Mouse (Mus musculus) embryonic stem cell, embryonic (primary cell): ENCODE results near the gene Coa3.

Source experiments
- CTCF ChIA-PET, 4 experiments: fragments of 300-600 bp in 2 of 4; fragments of 350-600 bp in 2 of 4; sonication (Branson Sonifier 250); formaldehyde crosslinking; loops; one replicate each; lab custom pipeline; 2022; ENCODE audit warnings: inconsistent platforms in 2 of 4; lab: Charles Lee
- POLR2A ChIA-PET, 4 experiments: fragments of 300-600 bp in 2 of 4; fragments of 350-600 bp in 2 of 4; sonication (Branson Sonifier 250); formaldehyde crosslinking; loops; one replicate each; lab custom pipeline; 2022; ENCODE audit warnings: antibody characterized with exemption in 4 of 4, inconsistent platforms in 1 of 4; lab: Charles Lee

Coa3 gene

GRCm38 (mm10) chr11:101230061-101230511 is 48.8 kb downstream of the Coa3 start:
- ChIA-PET POLR2A (interaction anchor here in 3 of 4 experiments (0.5 to 3.2 kb wide), 22 partner anchors 10 to 1042 kb away, joined by 3 to 15 read pairs (median 4); partner anchors contain the start of genes Ramp2 (in 2 of the 3), Rpl27 (in 2 of the 3) and Plekhh3 (in 1 of the 3)), CTCF (interaction anchor here in 3 of 4 experiments (0.6 to 2.0 kb wide), 11 partner anchors 16 to 1427 kb away, joined by 3 to 8 read pairs (median 3); partner anchors contain the start of gene Tubg2 (in 1 of the 3))

GRCm38 (mm10) chr11:101229361-101229900 is 49.5 kb downstream of the Coa3 start:
- ChIA-PET CTCF (interaction anchor here in 3 of 4 experiments (0.6 to 2.0 kb wide), 8 partner anchors 18 to 627 kb away, joined by 3 to 5 read pairs (median 3); partner anchors contain the start of genes Becn1 (in 1 of the 3) and Tubg2 (in 1 of the 3)), POLR2A (interaction anchor here in 3 of 4 experiments (0.6 to 3.2 kb wide), 18 partner anchors 9 to 618 kb away, joined by 3 to 15 read pairs (median 4); partner anchors contain the start of genes Ramp2 (in 2 of the 3), Rpl27 (in 2 of the 3), Becn1 (in 1 of the 3) and Plekhh3 (in 1 of the 3))
